Mouse (Mus musculus): ENCODE measurements around the gene Gstm5.

DNA sequence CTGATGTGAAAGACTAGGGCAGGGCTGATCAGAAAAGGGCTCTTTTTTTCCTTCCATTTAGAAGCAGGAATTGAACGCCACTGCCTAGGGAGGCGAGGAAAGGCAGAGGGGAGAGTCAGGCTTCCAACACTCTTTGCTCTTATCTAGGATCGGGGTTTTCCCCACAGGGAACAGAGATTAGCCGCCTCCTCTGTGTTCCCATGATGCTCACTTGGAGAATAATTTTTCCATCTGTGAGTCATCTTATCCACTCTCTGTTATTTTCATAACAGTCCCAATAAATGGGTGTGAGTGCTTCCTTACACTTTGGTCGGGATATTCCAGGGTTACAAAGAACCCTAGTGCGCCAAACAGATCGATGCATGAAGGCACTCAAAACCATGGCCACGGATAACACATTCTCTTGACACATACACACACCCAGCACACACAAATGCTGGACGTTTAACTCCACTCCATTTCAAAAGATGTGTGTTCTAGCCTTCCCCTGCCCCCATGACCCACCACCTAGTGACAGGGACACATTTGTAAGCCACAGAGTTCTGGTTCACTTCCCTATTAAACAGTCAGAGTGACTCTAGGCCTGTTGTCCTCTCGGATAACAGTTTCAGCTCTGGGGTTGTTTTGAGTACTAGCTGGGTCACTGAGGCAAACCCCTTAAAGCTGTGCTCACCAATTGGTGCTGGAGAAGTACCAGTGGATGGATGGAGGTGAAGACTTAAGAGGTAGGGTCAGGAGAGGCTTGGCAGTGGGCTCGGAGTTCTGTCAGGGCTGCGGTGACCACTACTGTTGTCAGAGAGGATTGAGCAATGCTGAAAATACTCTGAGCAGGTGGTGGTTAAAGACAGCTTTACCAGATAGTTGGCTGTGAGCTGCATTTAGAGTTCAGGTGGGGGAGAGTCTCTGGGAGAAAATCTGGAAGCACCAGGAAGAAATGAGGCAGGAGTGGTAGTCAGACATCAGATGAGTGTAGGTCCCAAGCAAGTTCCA, 17.6 kb upstream of the Gstm5 start:
- TF ChIP-seq USF1 (IDR thresholded peaks at IDR 0.05; ENCODE audit: low read depth, low read length) (no peak), ZNF384 (IDR thresholded peaks at IDR 0.05; ENCODE audit: low read depth, low read length) (no peak), ETS1 (IDR thresholded peaks at IDR 0.05; ENCODE audit: low read depth, low read length) (no peak), POLR2A (IDR thresholded peaks at IDR 0.05; ENCODE audit: control insufficient read depth in 1 of 2, insufficient read depth in 1 of 2, low read depth in 1 of 2, low read length in 2 of 2, poor library complexity in 1 of 2) (no peak), CTCF (IDR thresholded peaks at IDR 0.05 in 2 of 3, conservative IDR thresholded peaks at IDR 0.05 in 1 of 3; ENCODE audit: control insufficient read depth in 1 of 3, insufficient read depth in 1 of 3, low read depth in 2 of 3, low read length in 3 of 3, poor library complexity in 1 of 3, severe bottlenecking in 1 of 3) (no peak), MAFK (IDR thresholded peaks at IDR 0.05; ENCODE audit: borderline replicate concordance, low read depth, low read length) (no peak), CHD2 (IDR thresholded peaks at IDR 0.05; ENCODE audit: low read length) (no peak), USF2 (IDR thresholded peaks at IDR 0.05; ENCODE audit: borderline replicate concordance in 1 of 2, insufficient read depth in 1 of 2, low read depth in 1 of 2, low read length in 2 of 2) (no peak), EP300 (IDR thresholded peaks at IDR 0.05; ENCODE audit: low read depth in 1 of 2, low read length in 2 of 2) (no peak), UBTF (IDR thresholded peaks at IDR 0.05; ENCODE audit: borderline replicate concordance, insufficient read depth, low read depth, low read length) (no peak)

Measured in MEL (cell line).